Mouse (Mus musculus): ENCODE data around the gene Hist1h2an.
"Not testable (repeated sequence)": the region's sequence is repeated elsewhere in the genome, so short reads cannot be mapped to it uniquely, and the experiment has no call there.

Gene Hist1h2an

DNA sequence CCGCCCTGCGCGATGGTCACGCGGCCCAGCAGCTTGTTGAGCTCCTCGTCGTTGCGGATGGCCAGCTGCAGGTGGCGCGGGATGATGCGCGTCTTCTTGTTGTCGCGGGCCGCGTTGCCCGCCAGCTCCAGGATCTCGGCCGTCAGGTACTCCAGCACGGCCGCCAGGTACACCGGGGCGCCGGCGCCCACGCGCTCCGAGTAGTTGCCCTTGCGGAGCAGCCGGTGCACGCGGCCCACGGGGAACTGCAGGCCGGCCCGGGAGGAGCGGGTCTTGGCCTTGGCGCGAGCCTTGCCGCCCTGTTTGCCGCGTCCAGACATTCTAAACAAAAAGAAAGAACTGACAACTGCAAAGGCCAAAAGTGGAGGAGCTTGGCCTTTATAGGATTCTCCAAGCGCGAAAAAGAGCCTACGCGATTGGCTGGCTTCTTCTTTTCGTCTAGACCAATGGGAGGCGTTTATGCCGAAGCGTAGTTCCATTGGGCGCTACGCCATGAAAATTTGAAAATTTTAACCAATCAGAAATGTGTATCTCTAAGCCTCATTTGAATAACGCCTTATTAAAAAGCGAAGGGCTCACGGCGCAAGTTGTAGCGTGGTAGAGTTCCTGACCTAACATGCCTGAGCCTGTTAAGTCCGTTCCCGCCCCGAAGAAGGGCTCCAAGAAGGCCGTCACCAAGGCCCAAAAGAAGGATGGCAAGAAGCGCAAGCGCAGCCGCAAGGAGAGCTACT, at the start of gene Hist1h2an, which contains the start of gene Hist1h2bp:
Gene Hist1h2an (minus strand): TSS at position 320 of the 731 bp plus-strand sequence.
Gene Hist1h2bp (plus strand): TSS at position 563 of the 731 bp plus-strand sequence.
- DNase-seq (ENCODE audit: low spot score), result peak; percentile 86

- not testable (repeated sequence) for DNase-seq (ENCODE audit: low spot score)
Measured at GRCm38 (mm10) chr13:21833461-21833860, 46.4 kb upstream of the Hist1h2an start, which contains the start of the genes Hist1h2ap and Hist1h2br. TSS of gene Hist1h2ap (minus strand) at chr13:21833507. TSS of gene Hist1h2br (plus strand) at chr13:21833743.

- not testable (repeated sequence) for DNase-seq (ENCODE audit: low spot score)
Measured at GRCm38 (mm10) chr13:21831418-21832394, 44.7 kb upstream of the Hist1h2an start, which contains the start of gene Hist1h4n. TSS of gene Hist1h4n (minus strand) at chr13:21832196.

DNA sequence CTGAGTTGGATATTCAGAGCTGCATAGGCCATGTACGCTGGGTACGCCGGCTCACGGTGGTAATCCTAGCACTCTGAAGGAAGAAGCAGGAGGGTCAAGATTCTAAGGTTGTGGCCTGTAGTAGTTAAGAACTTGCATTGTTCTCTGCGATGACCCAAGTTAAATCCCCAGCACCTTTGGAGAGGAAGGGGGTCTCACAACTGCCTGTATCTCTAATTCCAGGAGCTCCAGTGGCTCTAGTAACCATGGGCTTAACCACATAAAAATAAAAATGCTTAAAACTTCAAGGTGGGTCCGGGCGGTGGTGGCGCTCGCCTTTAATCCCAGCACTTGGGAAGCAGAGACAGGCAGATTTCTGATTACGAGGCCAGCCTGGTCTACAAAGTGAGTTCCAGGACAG, 43.3 kb upstream of the Hist1h2an start:
- DNase-seq (ENCODE audit: low spot score), result no peak

DNA sequence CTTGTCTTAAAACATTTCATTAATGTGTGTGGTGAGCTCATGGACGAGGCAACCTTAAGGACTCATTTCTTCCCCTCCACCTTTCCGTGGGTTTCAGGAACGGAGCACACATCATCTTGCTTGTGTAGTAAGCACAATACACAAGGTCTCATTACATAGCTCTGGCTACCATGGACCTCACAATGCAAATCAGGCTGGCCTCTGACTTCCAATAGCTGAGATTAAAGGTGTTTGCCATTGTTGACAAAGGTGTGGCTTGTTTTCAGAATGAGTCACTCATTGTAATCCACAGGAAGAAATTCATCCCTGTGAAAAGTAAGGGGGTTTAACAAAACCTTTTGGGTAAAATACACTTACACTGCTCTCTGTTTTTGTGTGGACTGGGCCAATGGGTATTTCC, 41.5 kb upstream of the Hist1h2an start:
- no peak for DNase-seq (ENCODE audit: low spot score)

GRCm38 (mm10) chr13:21820082-21820890, 33.3 kb upstream of the Hist1h2an start:
- not testable (repeated sequence) for DNase-seq (ENCODE audit: low spot score)

- not testable (repeated sequence) for DNase-seq (ENCODE audit: low spot score)
Measured at GRCm38 (mm10) chr13:21812092-21812491, 25.1 kb upstream of the Hist1h2an start.

DNA sequence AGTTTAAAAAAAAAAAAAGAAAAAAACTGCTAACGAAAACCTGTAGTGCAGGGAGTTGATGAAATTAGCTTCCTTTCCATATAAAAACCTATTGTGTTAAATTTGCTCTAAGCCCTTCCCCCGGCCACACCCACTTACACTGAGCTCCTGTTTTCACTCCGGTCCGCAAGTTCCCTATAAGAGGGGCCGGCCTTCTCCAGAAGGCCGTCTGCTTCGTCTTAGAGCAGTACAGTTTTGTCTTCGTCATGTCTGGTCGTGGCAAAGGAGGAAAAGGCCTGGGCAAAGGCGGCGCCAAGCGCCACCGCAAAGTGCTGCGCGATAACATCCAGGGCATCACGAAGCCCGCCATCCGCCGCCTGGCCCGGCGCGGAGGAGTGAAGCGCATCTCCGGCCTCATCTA, 24.5 kb upstream of the Hist1h2an start, which contains the start of gene Hist1h4m:
Gene Hist1h4m (plus strand): TSS at position 208 of the 400 bp plus-strand sequence.
- peak; percentile 9 for DNase-seq (ENCODE audit: low spot score)

DNA sequence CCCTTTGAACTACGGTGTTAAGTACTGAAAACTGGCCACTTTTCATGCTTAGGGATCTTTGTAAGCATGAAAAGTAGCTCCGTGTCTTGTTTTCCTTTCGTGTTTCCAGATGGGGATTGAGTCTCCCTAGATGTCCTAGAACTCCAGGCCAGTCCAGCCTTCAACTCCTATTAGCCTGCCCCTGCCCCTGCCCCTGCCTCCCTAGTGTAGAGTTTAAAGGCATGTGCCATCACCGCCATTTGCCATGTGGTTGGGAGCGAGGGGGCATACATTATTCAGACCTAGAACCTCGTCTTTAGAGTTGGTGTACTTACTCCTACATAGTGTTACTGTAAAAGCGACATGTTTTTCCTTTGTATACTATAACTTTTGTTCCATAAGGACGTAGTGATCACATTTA, 24.1 kb upstream of the Hist1h2an start:
- DNase-seq (ENCODE audit: low spot score), result not testable (repeated sequence)

- DNase-seq (ENCODE audit: low spot score), result not testable (repeated sequence)
Measured at GRCm38 (mm10) chr13:21810073-21810472, 23.1 kb upstream of the Hist1h2an start, which contains the start of the genes Hist1h2bq and Hist1h2ao. TSS of gene Hist1h2bq (minus strand) at chr13:21810197. TSS of gene Hist1h2ao (plus strand) at chr13:21810465.

GRCm38 (mm10) chr13:21803058-21803457, 16.0 kb upstream of the Hist1h2an start:
- DNase-seq (ENCODE audit: low spot score), result not testable (repeated sequence)

DNA sequence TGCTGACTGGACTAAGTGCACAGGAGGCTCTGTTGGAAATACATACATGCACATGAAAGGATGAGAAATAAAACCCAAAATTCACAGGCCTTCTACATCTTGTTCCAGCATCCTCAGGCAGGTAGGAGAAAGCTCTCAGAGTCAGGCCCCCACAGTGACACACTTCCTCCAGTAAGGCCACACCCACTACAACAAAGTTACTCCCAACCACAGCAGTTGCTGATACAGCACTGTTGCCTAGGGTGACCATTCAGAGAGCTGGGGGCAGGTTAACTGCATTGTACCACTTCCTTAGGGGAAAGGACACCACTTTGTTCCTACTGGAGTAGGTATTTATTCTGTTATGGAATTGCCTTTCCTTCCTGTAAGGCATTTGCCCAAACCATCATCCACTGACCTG, 10.1 kb upstream of the Hist1h2an start:
- not testable (repeated sequence) for DNase-seq (ENCODE audit: low spot score)

DNA sequence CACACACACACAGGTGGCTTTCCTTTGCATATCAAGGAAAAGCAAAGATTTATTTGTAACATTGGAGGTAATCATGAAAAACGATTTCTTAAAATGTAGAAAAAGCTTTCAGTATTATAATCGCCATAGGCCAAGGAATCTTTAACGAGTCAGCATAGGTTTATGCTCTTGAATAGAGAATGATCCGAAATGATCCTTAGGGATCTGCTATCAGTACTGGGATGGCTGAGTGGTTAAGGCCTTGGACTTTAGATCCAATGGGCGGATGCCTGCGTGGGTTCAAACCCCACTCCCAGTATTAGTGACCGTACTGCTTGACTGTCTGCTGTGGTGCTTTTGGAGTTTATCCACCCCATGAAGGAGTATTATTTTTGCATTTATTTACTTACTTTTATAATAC, 8.6 kb upstream of the Hist1h2an start:
- no peak for DNase-seq (ENCODE audit: low spot score)

- DNase-seq (ENCODE audit: low spot score), result no peak
Measured at GRCm38 (mm10) chr13:21790601-21791283, 3.7 kb upstream of the Hist1h2an start.

- no peak for DNase-seq (ENCODE audit: low spot score)
Measured at GRCm38 (mm10) chr13:21789925-21790324, 2.9 kb upstream of the Hist1h2an start.

GRCm38 (mm10) chr13:21787760-21788593, 959 bp upstream of the Hist1h2an start:
- DNase-seq (ENCODE audit: low spot score), result no peak

GRCm38 (mm10) chr13:21786189-21786898, 674 bp downstream of the Hist1h2an start:
- DNase-seq (ENCODE audit: low spot score), result no peak

- DNase-seq (ENCODE audit: low spot score), result no peak
Measured at GRCm38 (mm10) chr13:21784311-21784710, 2.7 kb downstream of the Hist1h2an start.

DNA sequence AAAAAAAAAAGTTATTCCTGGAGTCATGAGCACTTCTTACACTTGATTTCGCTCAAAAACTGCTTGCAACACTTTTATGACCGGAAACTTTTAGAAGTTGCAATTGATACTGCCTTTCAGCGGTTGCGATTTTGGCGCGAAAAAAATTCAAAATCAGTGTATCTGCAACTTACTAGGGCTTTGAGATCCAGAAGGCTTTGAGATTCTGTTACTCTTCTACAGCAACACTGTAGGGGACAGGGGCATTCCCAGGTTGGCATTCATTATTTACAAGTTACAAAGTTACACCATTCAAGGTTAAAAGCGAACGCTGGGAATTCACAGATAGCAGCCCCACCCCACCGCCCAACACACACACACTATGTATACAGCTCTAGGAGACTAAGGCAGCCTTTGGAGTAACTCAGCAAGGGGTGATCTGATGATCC, 3.3 kb downstream of the Hist1h2an start:
- no peak for DNase-seq (ENCODE audit: low spot score)

All from ovary, adult 18-20 months (tissue).